Mouse (Mus musculus) gastrocnemius, adult 8-10 months (tissue): ENCODE measurements around the gene Notch1. TPM values are rescaled to one million over a fixed set of nuclear protein-coding genes. Genes with fewer than 3 reads are reported as not detected.

Experiments used
- DNase-seq, 2 experiments: peaks; one replicate each; pipeline ENCODE4 v3.0.0; 2022; ENCODE audit warnings: low spot score in 2 of 2
- total RNA-seq, 4 experiments: library from RNA; stranded (reverse); gene quantifications; 2 replicates each; pipeline ENCODE4 v1.2.4; 2022

Notch1 gene
- total RNA-seq, 4 experiments from 2014 or later, result 4.9 to 7.0 (median 5.2) TPM

- no peak for DNase-seq
These were observed 15.4 kb upstream of the Notch1 start for GRCm38 (mm10) chr2:26531829-26532228.

- DNase-seq, result peak in 1 of 2 experiments; percentile 28
These were observed 13.4 kb upstream of the Notch1 start for GRCm38 (mm10) chr2:26529881-26530280.

GRCm38 (mm10) chr2:26529221-26529805 is 12.8 kb upstream of the Notch1 start:
- no peak for DNase-seq

- DNase-seq, result no peak
These were observed 10.2 kb upstream of the Notch1 start for GRCm38 (mm10) chr2:26526443-26527257.

- DNase-seq, result peak; percentile 68 to 75
These were observed 9.0 kb upstream of the Notch1 start for GRCm38 (mm10) chr2:26525355-26526018.

- DNase-seq, result no peak
These were observed 5.9 kb upstream of the Notch1 start for GRCm38 (mm10) chr2:26522327-26522726.

GRCm38 (mm10) chr2:26519753-26520152 is 3.3 kb upstream of the Notch1 start:
- no peak for DNase-seq

- no peak for DNase-seq
These were observed 524 bp upstream of the Notch1 start for GRCm38 (mm10) chr2:26516987-26517386.

GRCm38 (mm10) chr2:26515335-26515734 is 1.1 kb downstream of the Notch1 start:
- no peak for DNase-seq

GRCm38 (mm10) chr2:26513105-26513745 is 3.2 kb downstream of the Notch1 start:
- DNase-seq, result no peak

GRCm38 (mm10) chr2:26508661-26509060 is 7.8 kb downstream of the Notch1 start:
- no peak for DNase-seq

- no peak for DNase-seq
These were observed 8.5 kb downstream of the Notch1 start for GRCm38 (mm10) chr2:26507961-26508391.

GRCm38 (mm10) chr2:26507481-26507886 is 9.0 kb downstream of the Notch1 start:
- DNase-seq, result peak; percentile 45 to 61

- no peak for DNase-seq
These were observed 9.7 kb downstream of the Notch1 start for GRCm38 (mm10) chr2:26506746-26507280.

GRCm38 (mm10) chr2:26504772-26505480 is 11.5 kb downstream of the Notch1 start:
- DNase-seq, result no peak

GRCm38 (mm10) chr2:26503661-26504575 is 12.5 kb downstream of the Notch1 start:
- DNase-seq, result peak in 1 of 2 experiments; percentile 48

- DNase-seq, result no peak
These were observed 13.4 kb downstream of the Notch1 start for GRCm38 (mm10) chr2:26502863-26503631.

GRCm38 (mm10) chr2:26502299-26502862 is 14.1 kb downstream of the Notch1 start:
- no peak for DNase-seq
